Mouse (Mus musculus): ENCODE measurements around the gene Ppp6c. TPM values are rescaled to one million over a fixed set of nuclear protein-coding genes. Genes with fewer than 3 reads are reported as not detected.

Ppp6c gene
- polyA plus RNA-seq, 1 experiment from 2014 or later = 68.8 TPM

Other genes with a start within 250 kb of the Ppp6c start
- 1.8 and 1.9 TPM in 2 replicates for gene Wdr38, start 229.0 kb downstream of the Ppp6c start, polyA plus RNA-seq (2015; fragmentation: Nextera tagmentation; extraction: Ambion mirVana)
- 129 and 136 TPM in 2 replicates for gene Arpc5l, start 221.1 kb downstream of the Ppp6c start, polyA plus RNA-seq (2015; fragmentation: Nextera tagmentation; extraction: Ambion mirVana)
- 523 and 527 TPM in 2 replicates for gene Rpl35, start 220.8 kb downstream of the Ppp6c start, polyA plus RNA-seq (2015; fragmentation: Nextera tagmentation; extraction: Ambion mirVana)
- gene Golga1, start 160.9 kb downstream of the Ppp6c start, polyA plus RNA-seq (2015; fragmentation: Nextera tagmentation; extraction: Ambion mirVana) = 34.5 and 38.2 TPM in 2 replicates
- 18.6 and 21.2 TPM in 2 replicates for gene Scai, start 35.7 kb downstream of the Ppp6c start, polyA plus RNA-seq (2015; fragmentation: Nextera tagmentation; extraction: Ambion mirVana)

Data from midbrain, embryonic 15.5 days (tissue).